Mouse (Mus musculus) cerebellum, adult 9-11 months (tissue): ENCODE measurements around the gene Hist2h2aa2.

Experiments
- DNase-seq: peaks from one replicate; pipeline ENCODE4 v3.0.0; 2022

Gene Hist2h2aa2

DNA sequence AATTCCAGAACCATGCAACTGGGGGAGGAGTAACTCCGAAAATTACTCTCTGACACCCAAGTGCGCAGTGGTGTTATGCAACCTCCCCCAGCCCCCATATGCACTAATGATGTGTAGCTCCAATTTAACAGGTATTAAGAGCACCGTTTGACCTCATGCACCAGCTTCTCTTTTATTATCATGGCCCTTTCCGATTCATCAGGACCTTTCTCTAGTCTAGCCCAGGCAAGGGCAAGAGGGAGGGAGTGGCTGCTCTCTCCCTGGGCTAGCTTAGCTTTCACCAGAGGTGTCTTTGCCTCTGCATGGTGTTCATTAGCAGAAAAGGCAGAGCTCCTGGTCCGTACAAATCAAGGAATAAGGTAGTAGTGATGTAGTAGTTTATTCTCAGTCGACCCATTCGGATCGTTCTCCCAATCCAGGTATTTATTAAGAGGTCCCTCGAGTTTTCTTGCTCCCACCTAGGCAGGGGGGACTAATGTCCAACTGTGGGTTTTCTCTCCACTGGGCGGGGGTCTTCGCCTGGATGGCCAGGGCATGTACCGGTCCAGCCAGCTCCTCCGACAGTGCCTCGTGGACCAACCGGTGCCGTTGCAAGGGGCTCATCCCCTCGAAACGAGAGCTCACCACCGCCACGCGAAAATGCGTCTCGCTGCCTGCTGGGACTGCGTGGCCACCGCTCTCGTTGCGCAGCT lies 43.5 kb downstream of the Hist2h2aa2 start:
- DNase-seq: no peak

DNA sequence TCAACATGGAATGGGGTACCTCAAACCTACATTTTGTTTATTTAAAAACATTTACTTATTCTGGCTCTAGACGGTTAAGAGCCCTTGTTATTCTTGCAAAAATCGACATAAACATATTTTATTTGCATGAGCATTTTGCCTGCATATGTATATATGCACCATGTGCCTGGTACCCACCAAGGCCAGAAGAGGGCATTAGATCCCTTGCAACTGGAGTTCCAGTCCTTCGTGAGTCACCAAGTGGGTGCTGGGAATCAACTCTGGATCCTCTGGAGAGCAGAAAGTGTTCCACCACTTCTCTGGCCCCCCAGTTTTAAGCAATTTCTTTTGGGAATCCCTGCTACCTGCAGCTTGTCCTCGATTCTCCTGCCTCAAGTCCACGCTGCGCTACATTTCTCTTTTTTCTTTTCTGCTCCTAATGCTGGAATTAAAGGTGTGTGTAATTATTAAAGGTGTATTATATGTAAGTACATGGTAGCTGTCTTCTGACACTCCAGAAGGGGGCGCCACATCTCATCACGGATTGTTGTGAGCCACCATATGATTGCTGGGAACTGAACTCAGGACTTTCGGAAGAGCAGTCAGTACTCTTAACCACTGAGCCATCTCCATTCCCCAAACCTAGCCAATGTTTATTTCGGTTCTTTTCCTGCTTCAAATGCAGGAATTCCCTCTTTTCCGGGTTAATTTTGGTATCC lies 44.3 kb downstream of the Hist2h2aa2 start:
- DNase-seq: no peak

DNA sequence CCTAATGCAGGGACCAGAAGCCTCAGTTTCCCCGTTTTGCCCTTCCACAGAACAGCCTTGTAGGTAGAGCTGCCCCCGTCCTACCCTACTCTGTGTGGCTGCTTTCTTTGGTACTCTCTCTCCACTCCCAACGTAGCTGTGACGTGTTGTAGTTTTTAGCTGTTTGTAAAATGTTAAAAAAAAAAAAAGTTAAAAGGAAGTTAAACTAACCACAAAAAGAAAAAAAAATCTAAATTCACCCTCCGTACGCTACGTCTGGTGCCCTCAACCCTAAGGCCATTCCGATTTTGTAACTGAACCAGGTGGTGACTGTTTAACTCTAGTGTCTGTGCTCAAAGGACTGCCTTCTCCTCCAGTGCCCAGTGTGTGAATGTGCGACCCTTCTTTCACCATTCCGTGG lies 45.1 kb downstream of the Hist2h2aa2 start:
- DNase-seq: no peak

DNA sequence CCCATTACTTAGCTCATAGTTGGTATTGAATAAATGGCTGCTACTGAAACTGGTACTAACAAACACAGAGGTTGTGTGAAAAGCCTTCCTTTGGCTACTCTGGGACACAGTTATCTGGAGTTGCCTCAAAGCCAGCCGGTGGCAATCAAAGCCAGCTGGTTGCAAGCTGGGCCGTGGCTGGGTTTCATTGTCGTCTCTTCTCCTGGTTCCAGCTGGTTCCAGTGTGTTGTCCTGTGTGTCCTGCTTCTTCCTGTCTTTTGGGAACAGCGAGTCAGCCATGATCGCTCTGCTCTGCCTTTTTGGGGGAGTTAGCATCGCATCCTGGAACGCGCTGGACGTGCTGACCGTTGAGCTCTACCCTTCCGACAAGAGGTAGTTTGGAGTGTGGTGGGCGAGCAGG lies 47.1 kb downstream of the Hist2h2aa2 start:
- no peak for DNase-seq
